Mouse (Mus musculus): Measurements from ENCODE around the gene Mfap3l. TPM values are rescaled to one million over a fixed set of nuclear protein-coding genes. Genes with fewer than 3 reads are reported as not detected.
"Not testable (repeated sequence)": the region's sequence is repeated elsewhere in the genome, so short reads cannot be mapped to it uniquely, and the experiment has no call there.

Gene Mfap3l
- polyA plus RNA-seq, 1 experiment from 2014 or later, result 1.6 TPM

DNA sequence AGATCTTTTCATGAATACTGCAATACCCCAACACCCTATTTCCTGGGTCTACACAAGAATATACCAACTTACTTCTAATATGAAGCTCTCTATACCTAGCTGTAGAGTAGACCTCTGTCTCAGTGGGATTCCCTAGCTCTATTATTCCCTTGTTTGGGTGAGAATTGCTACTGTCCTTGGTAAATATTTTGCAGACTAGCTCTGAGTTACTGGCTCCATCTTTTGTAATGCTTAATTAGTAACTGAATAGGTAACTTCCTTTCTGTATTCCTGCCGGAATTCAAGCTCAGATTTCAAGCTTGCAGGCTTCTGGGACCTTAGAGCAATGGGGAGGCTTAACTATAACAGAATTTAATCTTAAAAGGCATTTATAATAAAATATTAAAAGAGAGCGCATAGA lies 26.1 kb downstream of the Mfap3l start:
- H3K9ac ChIP-seq (replicated peaks; ENCODE audit: low read depth, low read length); H3K4me1 ChIP-seq (ENCODE audit: control insufficient read depth, insufficient read depth, low read length); ATAC-seq (ENCODE audit: insufficient number of reproducible peaks, insufficient read depth, low FRiP score, low read depth); H3K4me2 ChIP-seq (replicated peaks; ENCODE audit: low read depth, low read length); H3K27me3 ChIP-seq (ENCODE audit: control insufficient read depth, insufficient read depth, low read length); H3K9me3 ChIP-seq (ENCODE audit: control insufficient read depth, low read depth, low read length); H3K36me3 ChIP-seq (ENCODE audit: control insufficient read depth, insufficient read depth, low read length); H3K4me3 ChIP-seq (ENCODE audit: low read depth, low read length); H3K27ac ChIP-seq (ENCODE audit: low read length): not testable (repeated sequence)
- WGBS, result 76% methylated on average over 2 of the region's 2 CpGs

DNA sequence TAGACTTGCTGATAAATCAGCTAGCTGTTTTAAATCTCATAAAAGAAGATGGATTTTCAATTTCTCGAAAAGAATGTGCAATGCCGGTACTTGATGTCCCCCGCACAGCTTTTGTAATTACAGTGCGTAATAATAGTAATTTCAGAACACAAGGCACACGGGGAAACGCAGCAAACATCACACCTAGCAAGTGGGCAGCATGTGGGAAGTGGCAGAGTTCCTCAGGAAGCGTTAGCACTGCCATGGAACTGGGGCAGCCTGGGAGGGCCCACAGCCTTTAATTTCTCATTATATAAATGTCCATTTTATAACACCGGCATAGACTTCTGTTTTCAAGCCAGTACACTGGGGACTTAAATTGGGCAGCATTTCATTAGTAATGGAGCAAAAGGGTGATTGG lies 27.1 kb downstream of the Mfap3l start:
- no peak for ATAC-seq (ENCODE audit: insufficient number of reproducible peaks, insufficient read depth, low FRiP score, low read depth)
- 93% methylated on average over 8 of the region's 8 CpGs for WGBS
- no peak overlapping the region for H3K4me3 ChIP-seq (ENCODE audit: low read depth, low read length)
- no peak overlapping the region for H3K27ac ChIP-seq (ENCODE audit: low read length)
- no peak overlapping the region for H3K9ac ChIP-seq (replicated peaks; ENCODE audit: low read depth, low read length)
- no peak overlapping the region for H3K4me2 ChIP-seq (replicated peaks; ENCODE audit: low read depth, low read length)
- H3K9me3 ChIP-seq (ENCODE audit: control insufficient read depth, low read depth, low read length), result no peaks in the 10 kb centered on the region
- H3K4me1 ChIP-seq (ENCODE audit: control insufficient read depth, insufficient read depth, low read length), result no peaks in the 10 kb centered on the region
- no peaks in the 10 kb centered on the region for H3K36me3 ChIP-seq (ENCODE audit: control insufficient read depth, insufficient read depth, low read length)
- no peaks in the 10 kb centered on the region for H3K27me3 ChIP-seq (ENCODE audit: control insufficient read depth, insufficient read depth, low read length)

DNA sequence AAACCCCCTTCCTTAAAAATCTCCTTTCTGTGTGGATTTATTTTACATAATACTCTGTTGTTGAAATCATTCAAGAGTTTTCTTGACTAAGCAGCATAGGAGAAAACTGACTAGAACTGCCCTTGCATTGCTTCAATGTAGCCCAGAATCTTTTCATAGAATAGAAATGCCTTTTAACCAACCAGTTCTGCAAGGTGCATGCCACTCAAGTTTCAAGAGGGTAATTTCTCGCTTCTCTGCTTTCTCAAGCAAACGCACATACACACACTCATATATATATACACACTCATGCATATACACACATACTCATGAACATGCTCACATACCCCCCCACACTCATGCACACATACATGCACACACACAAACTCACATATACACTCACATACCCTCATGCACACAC lies 28.6 kb downstream of the Mfap3l start:
- WGBS, result 81% methylated on average over 2 of the region's 2 CpGs
- no peak for ATAC-seq (ENCODE audit: insufficient number of reproducible peaks, insufficient read depth, low FRiP score, low read depth)

DNA sequence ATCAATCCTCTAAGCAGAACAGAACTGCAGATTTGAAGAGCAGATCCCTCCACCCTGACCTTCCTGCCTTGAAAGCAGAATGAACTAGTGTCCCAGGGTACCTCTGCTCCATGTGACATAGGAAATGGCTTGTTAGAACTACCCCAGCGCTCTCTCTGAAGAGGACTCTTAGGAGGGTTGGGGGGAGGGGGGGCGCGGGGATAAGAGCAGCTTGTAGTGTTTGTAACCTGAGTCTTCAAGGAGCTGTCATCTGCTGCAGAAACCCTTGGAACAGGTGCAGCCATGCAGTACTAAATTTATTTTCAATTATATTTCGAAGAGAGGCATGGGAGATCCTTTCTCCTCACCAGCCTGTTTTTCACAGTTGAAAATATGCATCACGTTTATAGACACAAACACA lies 30.9 kb downstream of the Mfap3l start:
- no peak overlapping the region for H3K27ac ChIP-seq (ENCODE audit: low read length)
- no peak overlapping the region for H3K4me2 ChIP-seq (replicated peaks; ENCODE audit: low read depth, low read length)
- ATAC-seq (ENCODE audit: insufficient number of reproducible peaks, insufficient read depth, low FRiP score, low read depth), result no peak
- 58% methylated on average over 5 of the region's 5 CpGs for WGBS
- no peaks in the 10 kb centered on the region for H3K27me3 ChIP-seq (ENCODE audit: control insufficient read depth, insufficient read depth, low read length)
- no peaks in the 10 kb centered on the region for H3K9me3 ChIP-seq (ENCODE audit: control insufficient read depth, low read depth, low read length)
- H3K9ac ChIP-seq (replicated peaks; ENCODE audit: low read depth, low read length), result no peak overlapping the region
- no peaks in the 10 kb centered on the region for H3K36me3 ChIP-seq (ENCODE audit: control insufficient read depth, insufficient read depth, low read length)
- H3K4me3 ChIP-seq (ENCODE audit: low read depth, low read length), result no peak overlapping the region
- H3K4me1 ChIP-seq (ENCODE audit: control insufficient read depth, insufficient read depth, low read length), result no peaks in the 10 kb centered on the region

More for the DNA sequence above, 28.6 kb downstream of the Mfap3l start:
- H3K36me3 ChIP-seq (ENCODE audit: control insufficient read depth, insufficient read depth, low read length), result no peaks in the 10 kb centered on the region
- no peaks in the 10 kb centered on the region for H3K27me3 ChIP-seq (ENCODE audit: control insufficient read depth, insufficient read depth, low read length)
- H3K9me3 ChIP-seq (ENCODE audit: control insufficient read depth, low read depth, low read length), result no peaks in the 10 kb centered on the region
- no peak overlapping the region for H3K4me3 ChIP-seq (ENCODE audit: low read depth, low read length)
- no peak overlapping the region for H3K27ac ChIP-seq (ENCODE audit: low read length)
- no peak overlapping the region for H3K4me2 ChIP-seq (replicated peaks; ENCODE audit: low read depth, low read length)
- no peaks in the 10 kb centered on the region for H3K4me1 ChIP-seq (ENCODE audit: control insufficient read depth, insufficient read depth, low read length)
- no peak overlapping the region for H3K9ac ChIP-seq (replicated peaks; ENCODE audit: low read depth, low read length)

DNA sequence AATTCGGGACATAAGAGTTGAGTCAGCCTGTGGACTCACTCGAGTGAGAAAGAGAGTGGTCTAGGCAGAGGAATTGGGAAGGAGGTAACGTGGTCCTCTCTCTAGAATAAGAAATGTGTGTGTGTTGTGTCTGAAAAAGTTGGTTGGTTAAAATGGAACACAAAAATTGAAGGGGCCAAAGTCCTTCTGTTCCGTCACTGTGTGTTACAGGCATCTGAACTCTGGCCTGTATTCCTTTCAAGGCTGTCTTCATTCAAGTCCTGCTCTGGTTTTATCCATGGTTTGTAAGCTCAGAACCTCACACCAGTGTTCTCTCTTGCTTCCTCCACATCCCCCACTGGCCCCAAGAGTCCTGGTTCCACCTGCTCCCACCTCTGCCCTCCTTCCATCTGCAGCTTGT lies 33.2 kb downstream of the Mfap3l start:
- no peak overlapping the region for H3K4me2 ChIP-seq (replicated peaks; ENCODE audit: low read depth, low read length)
- WGBS, result 83% methylated on average over 4 of the region's 4 CpGs
- H3K27me3 ChIP-seq (ENCODE audit: control insufficient read depth, insufficient read depth, low read length), result no peaks in the 10 kb centered on the region
- ATAC-seq (ENCODE audit: insufficient number of reproducible peaks, insufficient read depth, low FRiP score, low read depth), result no peak
- no peaks in the 10 kb centered on the region for H3K4me1 ChIP-seq (ENCODE audit: control insufficient read depth, insufficient read depth, low read length)
- no peaks in the 10 kb centered on the region for H3K36me3 ChIP-seq (ENCODE audit: control insufficient read depth, insufficient read depth, low read length)
- H3K9me3 ChIP-seq (ENCODE audit: control insufficient read depth, low read depth, low read length), result no peaks in the 10 kb centered on the region
- H3K9ac ChIP-seq (replicated peaks; ENCODE audit: low read depth, low read length), result no peak overlapping the region
- no peak overlapping the region for H3K4me3 ChIP-seq (ENCODE audit: low read depth, low read length)
- H3K27ac ChIP-seq (ENCODE audit: low read length), result no peak overlapping the region

DNA sequence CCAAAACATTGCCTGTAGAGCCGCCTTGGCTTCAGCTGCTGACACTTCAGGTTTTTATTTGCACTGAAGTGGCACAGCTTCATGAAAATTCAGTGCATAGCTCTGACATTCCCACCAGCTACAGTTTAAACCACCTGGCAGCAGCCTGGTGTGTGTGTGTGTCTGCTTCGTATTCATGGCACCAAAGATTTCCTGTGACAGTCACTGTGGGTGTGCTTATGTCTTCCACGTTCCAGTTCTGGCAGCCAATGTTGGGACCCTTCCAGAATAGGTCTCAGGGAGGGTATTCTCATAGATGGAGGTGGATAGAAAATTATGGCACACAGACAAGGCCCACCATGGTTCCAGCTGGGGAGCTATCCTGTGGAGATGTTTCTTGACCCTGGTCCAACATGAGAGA lies 34.2 kb downstream of the Mfap3l start:
- WGBS, result 79% methylated on average over 3 of the region's 3 CpGs
- Histone ChIP-seq H3K4me2 (replicated peaks; ENCODE audit: low read depth, low read length) (no peak overlapping the region), H3K27ac (ENCODE audit: low read length) (no peak overlapping the region), H3K9ac (replicated peaks; ENCODE audit: low read depth, low read length) (no peak overlapping the region), H3K4me1 (ENCODE audit: control insufficient read depth, insufficient read depth, low read length) (no peaks in the 10 kb centered on the region), H3K36me3 (ENCODE audit: control insufficient read depth, insufficient read depth, low read length) (no peaks in the 10 kb centered on the region), H3K4me3 (ENCODE audit: low read depth, low read length) (no peak overlapping the region), H3K27me3 (ENCODE audit: control insufficient read depth, insufficient read depth, low read length) (no peaks in the 10 kb centered on the region), H3K9me3 (ENCODE audit: control insufficient read depth, low read depth, low read length) (no peaks in the 10 kb centered on the region)
- no peak for ATAC-seq (ENCODE audit: insufficient number of reproducible peaks, insufficient read depth, low FRiP score, low read depth)

DNA sequence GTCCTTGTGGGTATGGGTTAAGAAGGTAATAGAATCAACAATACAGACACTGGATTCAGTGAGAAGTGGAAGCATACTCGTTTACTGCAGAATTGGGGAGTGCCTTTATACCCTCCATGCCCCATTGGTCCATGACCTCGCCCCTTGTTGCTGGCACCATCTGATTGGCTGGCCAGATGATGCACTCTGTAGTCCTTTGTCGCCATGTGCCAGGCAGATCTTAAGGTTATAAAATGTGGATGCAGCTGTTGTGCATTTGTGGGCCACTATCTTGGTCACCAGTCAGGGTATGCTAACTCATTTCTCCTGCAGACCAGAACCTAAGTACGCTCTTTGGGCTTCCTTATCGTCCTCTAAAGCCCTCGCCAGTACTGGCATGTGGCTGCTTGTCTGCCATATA lies 46.0 kb downstream of the Mfap3l start:
- no peaks in the 10 kb centered on the region for H3K27me3 ChIP-seq (ENCODE audit: control insufficient read depth, insufficient read depth, low read length)
- H3K4me2 ChIP-seq (replicated peaks; ENCODE audit: low read depth, low read length), result no peak overlapping the region
- no peaks in the 10 kb centered on the region for H3K4me1 ChIP-seq (ENCODE audit: control insufficient read depth, insufficient read depth, low read length)
- H3K4me3 ChIP-seq (ENCODE audit: low read depth, low read length), result no peak overlapping the region
- no peak overlapping the region for H3K27ac ChIP-seq (ENCODE audit: low read length)
- H3K9me3 ChIP-seq (ENCODE audit: control insufficient read depth, low read depth, low read length), result no peaks in the 10 kb centered on the region
- 0 out of 2 replicates have a peak, but pooled peaks have one; percentile 6 for ATAC-seq (ENCODE audit: insufficient number of reproducible peaks, insufficient read depth, low FRiP score, low read depth)
- H3K36me3 ChIP-seq (ENCODE audit: control insufficient read depth, insufficient read depth, low read length), result no peaks in the 10 kb centered on the region
- no peak overlapping the region for H3K9ac ChIP-seq (replicated peaks; ENCODE audit: low read depth, low read length)
- 83% methylated on average over 6 of the region's 6 CpGs for WGBS

DNA sequence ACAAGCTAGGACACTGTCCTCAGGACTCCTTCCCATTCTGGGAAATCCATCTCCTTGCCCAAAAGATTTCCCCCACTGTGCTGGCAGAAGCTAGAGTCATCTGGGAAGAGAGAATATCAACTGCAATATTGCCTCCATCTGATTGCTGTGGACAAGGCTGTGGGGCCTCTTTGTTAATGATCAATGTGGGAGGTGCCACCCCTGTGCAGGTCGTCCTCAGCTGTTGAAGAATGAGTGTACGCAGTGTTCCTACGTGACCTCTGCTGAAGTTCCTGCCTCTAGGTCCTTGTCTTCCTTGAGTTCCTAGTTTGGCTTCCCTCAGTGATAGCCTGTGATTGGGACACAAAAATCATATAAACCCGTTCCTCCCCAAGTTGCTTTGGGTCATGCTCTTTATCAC lies 49.2 kb downstream of the Mfap3l start:
- Histone ChIP-seq H3K27ac (ENCODE audit: low read length) (no peak overlapping the region), H3K27me3 (ENCODE audit: control insufficient read depth, insufficient read depth, low read length) (no peaks in the 10 kb centered on the region), H3K9me3 (ENCODE audit: control insufficient read depth, low read depth, low read length) (no peaks in the 10 kb centered on the region), H3K36me3 (ENCODE audit: control insufficient read depth, insufficient read depth, low read length) (no peaks in the 10 kb centered on the region), H3K4me2 (replicated peaks; ENCODE audit: low read depth, low read length) (no peak overlapping the region), H3K4me3 (ENCODE audit: low read depth, low read length) (no peak overlapping the region), H3K9ac (replicated peaks; ENCODE audit: low read depth, low read length) (no peak overlapping the region), H3K4me1 (ENCODE audit: control insufficient read depth, insufficient read depth, low read length) (no peaks in the 10 kb centered on the region)
- WGBS, result 79% methylated on average over 4 of the region's 4 CpGs
- ATAC-seq (ENCODE audit: insufficient number of reproducible peaks, insufficient read depth, low FRiP score, low read depth), result no peak

DNA sequence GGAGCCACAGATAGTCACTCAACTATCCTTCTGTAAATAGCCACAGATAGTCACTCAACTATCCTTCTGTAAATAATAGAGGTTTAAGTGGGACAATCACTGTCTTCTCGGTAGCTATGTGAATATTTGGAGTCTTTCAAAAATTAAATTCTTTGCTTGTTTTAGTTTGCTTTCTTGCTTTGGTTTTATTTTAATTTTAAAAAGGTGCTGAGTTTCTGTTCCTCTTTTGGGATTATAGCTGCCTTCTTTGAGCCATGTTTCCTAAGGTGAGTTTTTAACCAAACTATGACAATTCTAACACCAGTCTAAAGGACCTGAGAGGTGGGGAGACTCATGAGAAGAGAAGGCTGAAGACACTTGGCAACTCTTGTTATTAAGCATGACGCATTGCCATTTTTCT lies 49.7 kb downstream of the Mfap3l start:
- Histone ChIP-seq H3K4me1 (ENCODE audit: control insufficient read depth, insufficient read depth, low read length) (no peaks in the 10 kb centered on the region), H3K9me3 (ENCODE audit: control insufficient read depth, low read depth, low read length) (no peaks in the 10 kb centered on the region)

More for the DNA sequence above, 49.7 kb downstream of the Mfap3l start:
- WGBS, result 91% methylated on average over 2 of the region's 2 CpGs
- no peaks in the 10 kb centered on the region for H3K36me3 ChIP-seq (ENCODE audit: control insufficient read depth, insufficient read depth, low read length)
- H3K4me3 ChIP-seq (ENCODE audit: low read depth, low read length), result no peak overlapping the region
- H3K9ac ChIP-seq (replicated peaks; ENCODE audit: low read depth, low read length), result no peak overlapping the region
- H3K27ac ChIP-seq (ENCODE audit: low read length), result no peak overlapping the region
- H3K4me2 ChIP-seq (replicated peaks; ENCODE audit: low read depth, low read length), result no peak overlapping the region
- ATAC-seq (ENCODE audit: insufficient number of reproducible peaks, insufficient read depth, low FRiP score, low read depth), result no peak
- H3K27me3 ChIP-seq (ENCODE audit: control insufficient read depth, insufficient read depth, low read length), result no peaks in the 10 kb centered on the region

Data from stomach, embryonic 14.5 days (tissue).